Mouse (Mus musculus): ENCODE results near the gene Zmym2.
"Not testable (repeated sequence)": the region's sequence is repeated elsewhere in the genome, so short reads cannot be mapped to it uniquely, and the experiment has no call there.

The Zmym2 gene

GRCm38 (mm10) chr14:56886594-56887513, at the start of gene Zmym2:
TSS of gene Zmym2 (plus strand) at chr14:56886653.
- peak; percentile 77 for DNase-seq (ENCODE audit: low read depth)

- DNase-seq (ENCODE audit: low read depth): no peak
Observed at GRCm38 (mm10) chr14:56844033-56844432, 42.4 kb upstream of the Zmym2 start.

GRCm38 (mm10) chr14:56844507-56844906, 41.9 kb upstream of the Zmym2 start:
- DNase-seq (ENCODE audit: low read depth): no peak

- DNase-seq (ENCODE audit: low read depth): no peak
Observed at GRCm38 (mm10) chr14:56848322-56848721, 38.1 kb upstream of the Zmym2 start.

DNA sequence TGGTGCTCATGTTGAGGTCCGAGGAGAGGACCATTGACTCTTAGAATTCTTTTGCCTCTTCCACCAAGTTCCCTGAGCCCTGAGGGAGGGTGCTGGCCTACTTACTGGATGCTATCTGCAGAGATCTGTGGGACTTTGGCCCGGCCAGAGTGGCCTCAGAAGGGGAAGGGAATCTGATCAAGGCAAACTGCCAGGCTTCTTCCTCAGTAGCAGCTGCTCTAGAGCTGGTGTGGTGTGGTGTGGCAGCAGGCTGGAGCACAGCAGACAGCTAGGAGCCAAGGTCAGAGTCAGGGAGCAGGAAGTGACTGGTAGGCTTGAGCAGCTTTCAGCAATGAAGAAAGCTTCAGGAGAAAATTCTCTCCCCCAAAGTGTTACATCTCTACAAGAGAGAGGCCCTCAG, 36.8 kb upstream of the Zmym2 start:
- DNase-seq (ENCODE audit: low read depth): peak; percentile 75

GRCm38 (mm10) chr14:56864041-56864440, 22.4 kb upstream of the Zmym2 start:
- DNase-seq (ENCODE audit: low read depth): no peak

- no peak for DNase-seq (ENCODE audit: low read depth)
Observed at GRCm38 (mm10) chr14:56864641-56865040, 21.8 kb upstream of the Zmym2 start.

DNA sequence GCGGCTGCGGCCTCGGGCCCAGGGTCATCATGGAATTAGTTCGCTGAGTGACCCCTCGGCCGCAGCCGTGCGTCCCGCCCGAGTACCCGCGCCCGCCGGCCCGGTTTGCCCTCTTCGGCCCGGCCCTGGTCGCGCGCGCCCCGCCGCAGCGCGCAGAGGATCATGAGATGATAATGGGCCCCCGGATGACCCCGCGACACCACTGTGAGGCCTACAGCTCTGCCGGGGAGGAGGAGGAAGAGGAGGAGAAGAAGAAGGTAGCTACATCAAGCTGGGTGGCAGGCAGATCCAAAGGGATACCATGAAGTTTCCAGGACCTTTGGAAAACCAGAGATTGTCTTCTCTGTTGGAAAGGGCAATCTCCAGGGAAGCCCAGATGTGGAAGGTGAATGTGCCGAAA, 21.3 kb upstream of the Zmym2 start:
- not testable (repeated sequence) for DNase-seq (ENCODE audit: low read depth)

GRCm38 (mm10) chr14:56873525-56873924, 12.9 kb upstream of the Zmym2 start:
- DNase-seq (ENCODE audit: low read depth): no peak

DNA sequence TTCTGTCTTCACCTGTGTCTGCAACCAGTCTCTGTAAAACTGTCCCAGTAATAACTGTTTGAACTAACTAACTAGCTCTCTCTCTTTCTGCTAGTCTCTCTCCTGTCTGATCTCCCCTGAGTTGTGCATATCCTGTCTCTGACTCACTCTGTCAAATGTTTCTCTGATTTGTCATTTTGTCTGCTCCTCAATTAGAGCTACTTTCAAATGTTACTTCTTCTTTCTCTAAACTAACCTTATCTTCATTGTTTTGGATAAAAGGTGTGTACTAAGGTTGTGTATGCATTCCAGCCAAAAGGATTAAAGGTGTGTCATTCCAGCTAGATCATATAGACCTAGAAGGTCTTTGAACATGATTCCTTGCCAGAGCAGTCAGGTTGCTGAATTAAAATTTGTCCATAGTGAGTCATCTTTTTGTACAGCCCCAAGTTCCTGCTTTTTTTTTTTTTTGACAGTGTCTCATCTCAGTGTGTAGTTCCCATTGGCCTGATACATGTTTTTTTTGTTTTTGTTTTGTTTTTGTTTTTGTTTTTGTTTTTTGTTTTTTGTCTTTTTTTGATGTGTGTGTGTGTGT, 10.8 kb upstream of the Zmym2 start:
- peak; percentile 57 for DNase-seq (ENCODE audit: low read depth)

DNA sequence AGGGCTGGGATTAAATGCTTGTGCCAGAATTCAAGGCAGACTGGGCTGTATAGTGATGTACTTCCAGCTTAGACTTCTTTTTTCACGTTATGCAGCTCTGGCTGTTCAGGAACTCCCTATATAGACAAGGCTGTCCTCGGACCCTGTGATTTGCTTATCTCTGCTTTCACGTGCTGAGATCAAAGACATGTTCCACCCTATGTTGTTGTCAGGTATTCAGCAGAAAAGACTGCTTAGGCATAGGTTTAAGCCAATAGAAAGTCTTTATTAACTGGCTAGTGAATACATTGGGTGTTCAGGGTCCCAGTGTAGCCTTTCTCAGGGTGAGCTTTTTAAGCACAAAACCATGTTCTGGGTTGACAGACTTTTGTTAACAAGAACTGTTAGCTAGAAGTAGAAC, 5.2 kb upstream of the Zmym2 start:
- no peak for DNase-seq (ENCODE audit: low read depth)

DNA sequence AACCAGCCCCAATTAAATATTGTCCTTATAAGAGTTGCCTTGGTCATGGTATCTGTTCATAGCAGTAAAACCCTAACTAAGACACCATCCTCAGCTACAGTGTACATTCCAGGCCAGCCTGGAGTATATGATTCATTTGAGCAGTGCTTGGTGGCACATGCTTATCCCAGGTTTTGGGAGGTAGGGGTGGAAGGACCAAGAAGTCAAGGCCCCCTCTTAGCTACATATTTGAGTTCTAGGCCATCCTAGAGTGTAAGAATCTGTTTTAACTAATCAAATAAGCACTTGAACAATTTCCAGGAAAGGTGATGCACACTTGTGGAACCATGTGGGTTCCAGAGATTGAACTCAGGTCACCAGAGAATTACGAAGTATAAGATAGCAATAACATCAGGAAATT, 3.0 kb upstream of the Zmym2 start:
- no peak for DNase-seq (ENCODE audit: low read depth)

- DNase-seq (ENCODE audit: low read depth): peak; percentile 94
Observed at GRCm38 (mm10) chr14:56885308-56885771, 1.1 kb upstream of the Zmym2 start.

DNA sequence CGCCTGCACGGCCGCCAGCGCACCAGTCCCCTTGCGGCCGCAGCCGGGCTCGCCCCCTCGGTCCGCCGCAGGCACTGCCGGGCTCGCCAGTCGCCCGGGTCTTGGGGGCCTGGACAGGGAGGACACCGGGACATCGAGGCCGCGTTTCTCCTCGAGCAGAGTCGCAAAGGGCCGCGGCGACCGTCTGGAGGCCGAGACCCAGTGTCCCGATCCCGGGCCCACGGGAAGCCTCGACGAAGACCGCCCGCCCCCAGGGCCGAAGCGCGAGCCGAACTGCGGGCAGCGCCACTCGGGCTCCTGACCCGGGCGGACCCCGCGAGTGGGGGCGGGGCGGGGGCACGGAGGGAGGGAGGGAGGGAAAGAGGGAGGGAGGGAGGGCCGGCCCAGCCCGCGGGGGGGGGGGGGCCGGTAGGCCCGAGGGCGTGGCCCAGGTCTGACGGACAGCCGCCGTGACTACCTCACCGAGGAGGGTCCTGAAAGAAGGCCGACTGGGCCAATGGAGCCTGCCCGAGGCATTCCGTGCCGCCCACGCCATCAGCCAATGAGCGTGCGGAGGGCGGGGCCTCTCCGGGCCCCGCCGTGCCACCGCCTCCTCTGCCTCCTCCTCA, 363 bp upstream of the Zmym2 start:
- DNase-seq (ENCODE audit: low read depth): peak; percentile 77

DNA sequence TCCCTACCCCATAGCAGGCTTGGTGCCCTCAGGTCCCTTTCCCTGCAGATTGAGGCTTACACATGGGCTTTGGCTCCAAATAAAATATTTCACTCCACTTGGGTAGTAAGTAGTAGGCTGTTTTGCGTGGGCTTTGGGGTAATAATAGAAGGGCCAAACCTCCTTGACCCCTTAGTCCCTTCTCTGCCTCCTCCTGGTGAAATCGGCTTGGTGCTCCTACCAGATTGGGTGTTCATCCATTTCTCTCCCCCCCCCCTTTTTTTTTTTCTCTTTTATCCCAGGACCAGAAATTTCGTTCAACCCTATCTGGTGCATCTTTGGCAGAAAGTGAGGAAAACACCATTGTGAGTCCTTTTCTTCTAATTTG, 1.0 kb downstream of the Zmym2 start:
- no peak for DNase-seq (ENCODE audit: low read depth)

- peak; percentile 93 for DNase-seq (ENCODE audit: low read depth)
Observed at GRCm38 (mm10) chr14:56887887-56888286, 1.4 kb downstream of the Zmym2 start.

DNA sequence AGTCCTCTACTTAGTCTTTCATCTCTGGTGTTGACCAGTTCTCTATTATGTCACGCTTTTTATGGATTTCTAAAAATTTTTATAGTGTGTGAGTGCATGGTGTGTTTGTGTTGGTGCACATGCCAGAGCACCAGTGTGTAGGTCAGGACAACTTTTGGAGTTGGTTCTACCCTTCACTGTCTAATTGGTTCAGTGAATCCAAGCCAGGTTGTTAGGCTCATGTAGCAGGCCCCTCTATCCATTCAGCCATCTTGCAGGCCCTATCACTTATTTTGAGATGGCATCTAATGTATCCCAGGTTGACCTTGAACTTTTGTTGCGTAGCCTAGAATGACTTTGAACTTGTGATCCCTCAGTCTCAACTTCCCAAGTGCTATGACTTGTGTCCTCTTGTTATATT, 2.0 kb downstream of the Zmym2 start:
- no peak for DNase-seq (ENCODE audit: low read depth)

- DNase-seq (ENCODE audit: low read depth): no peak
Observed at GRCm38 (mm10) chr14:56894417-56894816, 8.0 kb downstream of the Zmym2 start.

DNA sequence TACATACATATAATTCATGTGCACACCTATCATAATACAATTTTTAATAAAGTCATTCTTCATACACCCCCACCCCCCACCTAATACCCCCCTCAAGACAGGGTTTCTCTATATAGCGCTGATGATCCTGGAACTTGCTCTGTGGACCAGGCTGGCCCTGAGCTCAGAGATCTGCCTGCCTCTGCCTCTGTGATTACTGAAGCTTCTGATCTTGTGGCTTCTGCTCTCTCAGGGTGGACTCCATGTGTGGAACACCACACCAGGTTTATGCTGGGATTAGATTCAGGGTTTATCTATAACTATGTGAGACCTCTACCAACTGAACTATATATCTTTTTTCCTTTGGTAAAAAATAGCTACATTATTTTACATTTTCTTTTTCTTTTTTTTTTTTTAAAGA, 10.1 kb downstream of the Zmym2 start:
- no peak for DNase-seq (ENCODE audit: low read depth)

DNA sequence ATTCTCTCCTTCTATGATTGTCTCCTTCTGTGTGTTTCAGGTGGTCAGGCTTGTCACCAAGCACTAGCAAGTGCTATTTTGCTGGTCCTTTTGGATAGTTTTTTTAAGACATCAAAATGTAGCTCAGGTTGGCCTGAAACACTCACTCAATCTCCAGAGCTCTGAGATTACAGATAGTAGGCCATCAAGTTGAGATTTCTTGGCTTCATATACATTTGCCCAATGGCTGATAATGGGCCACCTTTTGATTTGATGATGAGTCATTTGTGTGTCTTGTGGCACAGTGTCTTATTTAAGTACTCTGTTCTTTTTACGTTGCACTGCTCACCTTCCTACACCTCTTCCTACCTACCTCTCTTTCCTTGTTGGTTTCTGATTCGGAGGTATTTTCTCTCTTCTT, 11.0 kb downstream of the Zmym2 start:
- DNase-seq (ENCODE audit: low read depth): no peak

DNA sequence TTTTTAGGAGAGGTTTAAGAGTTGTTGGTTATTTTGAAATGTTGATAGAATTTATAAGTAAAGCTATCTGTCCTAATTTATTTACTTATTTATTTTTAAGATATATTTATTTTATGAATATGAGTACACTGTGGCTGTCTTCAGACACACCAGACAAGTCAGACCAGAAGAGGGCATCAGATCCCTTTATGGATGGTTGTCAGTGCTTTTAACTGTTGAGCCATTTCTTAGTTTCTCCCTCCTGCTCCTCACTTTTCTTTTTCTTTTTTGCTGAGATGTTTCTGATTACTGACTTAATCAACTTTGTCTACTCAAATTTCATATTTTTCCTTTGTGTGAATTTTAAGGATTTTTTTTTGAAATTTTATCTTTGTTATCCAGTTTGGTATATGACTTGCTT, 13.2 kb downstream of the Zmym2 start:
- DNase-seq (ENCODE audit: low read depth): peak; percentile 46

DNA sequence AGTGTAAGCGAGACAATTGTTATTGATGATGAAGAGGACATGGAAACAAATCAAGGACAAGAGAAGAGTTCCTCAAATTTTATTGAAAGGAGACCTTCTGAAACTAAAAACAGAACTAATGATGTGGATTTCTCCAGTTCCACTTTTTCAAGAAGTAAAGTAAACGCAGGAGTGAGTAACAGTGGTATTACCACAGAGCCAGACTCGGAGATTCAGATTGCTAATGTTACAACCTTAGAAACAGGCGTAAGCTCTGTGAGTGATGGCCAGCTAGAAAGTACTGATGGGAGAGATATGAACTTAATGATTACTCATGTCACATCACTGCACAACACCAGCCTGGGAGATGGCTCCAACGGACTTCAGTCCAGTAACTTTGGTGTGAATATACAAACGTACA, 16.6 kb downstream of the Zmym2 start:
- peak; percentile 76 for DNase-seq (ENCODE audit: low read depth)

- DNase-seq (ENCODE audit: low read depth): peak; percentile 63
Observed at GRCm38 (mm10) chr14:56905696-56906095, 19.2 kb downstream of the Zmym2 start.
